Mouse (Mus musculus) retina, embryonic 14.5 days (tissue): Measurements from ENCODE around the gene Dync1i1.
"Not testable (repeated sequence)": the region's sequence is repeated elsewhere in the genome, so short reads cannot be mapped to it uniquely, and the experiment has no call there.

Source experiments
- DNase-seq: peaks from one replicate; pipeline ENCODE4 v3.0.0-alpha.2; 2015; ENCODE audit warnings: low spot score

The Dync1i1 gene

GRCm38 (mm10) chr6:5725611-5726236, at the start of gene Dync1i1:
TSS of gene Dync1i1 (plus strand) at chr6:5725639.
- peak; percentile 63 for DNase-seq

GRCm38 (mm10) chr6:5679738-5680137, 45.7 kb upstream of the Dync1i1 start:
- DNase-seq = no peak

GRCm38 (mm10) chr6:5701826-5702225, 23.6 kb upstream of the Dync1i1 start:
- no peak for DNase-seq

GRCm38 (mm10) chr6:5707894-5708293, 17.5 kb upstream of the Dync1i1 start:
- DNase-seq = not testable (repeated sequence)

GRCm38 (mm10) chr6:5710063-5710605, 15.3 kb upstream of the Dync1i1 start:
- no peak for DNase-seq

- DNase-seq = no peak
These were observed 12.8 kb upstream of the Dync1i1 start for GRCm38 (mm10) chr6:5712620-5713019.

GRCm38 (mm10) chr6:5715101-5715618, 10.3 kb upstream of the Dync1i1 start:
- no peak for DNase-seq

- no peak for DNase-seq
These were observed 6.5 kb upstream of the Dync1i1 start for GRCm38 (mm10) chr6:5718955-5719354.

GRCm38 (mm10) chr6:5720716-5721115, 4.7 kb upstream of the Dync1i1 start:
- DNase-seq = not testable (repeated sequence)

- no peak for DNase-seq
These were observed 1.5 kb upstream of the Dync1i1 start for GRCm38 (mm10) chr6:5723986-5724385.

GRCm38 (mm10) chr6:5726237-5726670, 815 bp downstream of the Dync1i1 start:
- DNase-seq = peak; percentile 21

- no peak for DNase-seq
These were observed 7.8 kb downstream of the Dync1i1 start for GRCm38 (mm10) chr6:5733217-5733616.

GRCm38 (mm10) chr6:5734398-5734797, 9.0 kb downstream of the Dync1i1 start:
- no peak for DNase-seq

- no peak for DNase-seq
These were observed 9.4 kb downstream of the Dync1i1 start for GRCm38 (mm10) chr6:5734862-5735261.

GRCm38 (mm10) chr6:5739711-5740110, 14.3 kb downstream of the Dync1i1 start:
- no peak for DNase-seq

GRCm38 (mm10) chr6:5741395-5742032, 16.1 kb downstream of the Dync1i1 start:
- DNase-seq = no peak

GRCm38 (mm10) chr6:5750079-5750711, 24.8 kb downstream of the Dync1i1 start:
- no peak for DNase-seq

GRCm38 (mm10) chr6:5752128-5752527, 26.7 kb downstream of the Dync1i1 start:
- no peak for DNase-seq

GRCm38 (mm10) chr6:5752617-5753016, 27.2 kb downstream of the Dync1i1 start:
- DNase-seq = peak; percentile 7

GRCm38 (mm10) chr6:5756509-5757130, 31.2 kb downstream of the Dync1i1 start:
- peak; percentile 3 for DNase-seq

- no peak for DNase-seq
These were observed 37.5 kb downstream of the Dync1i1 start for GRCm38 (mm10) chr6:5762943-5763342.

- DNase-seq = no peak
These were observed 43.1 kb downstream of the Dync1i1 start for GRCm38 (mm10) chr6:5768576-5768975.
